Mouse (Mus musculus) heart, adult 2 months (tissue): ENCODE measurements around the gene Zc3h12d. TPM values are rescaled to one million over a fixed set of nuclear protein-coding genes. Genes with fewer than 3 reads are reported as not detected.
"Not testable (repeated sequence)": the region's sequence is repeated elsewhere in the genome, so short reads cannot be mapped to it uniquely, and the experiment has no call there.

Experiments
- DNase-seq, 2 experiments: peaks; one replicate each; pipeline ENCODE4 v3.0.0; 2021
- H3K27ac ChIP-seq: fragments of 200-600 bp; 2 replicates; pipeline ENCODE4 v1.8.1; 2022
- H3K27me3 ChIP-seq: fragments of 200-500 bp; 2 replicates; pipeline ENCODE4 v1.6.1; 2012; ENCODE audit warnings: mild to moderate bottlenecking, low read length, inconsistent platforms, mixed read lengths; ENCODE audit not compliant: control insufficient read depth, insufficient read depth
- H3K36me3 ChIP-seq: fragments of 200-500 bp; 2 replicates; pipeline ENCODE4 v1.6.1; 2012; ENCODE audit warnings: low read length, inconsistent platforms; ENCODE audit not compliant: control insufficient read depth, insufficient read depth
- H3K4me1 ChIP-seq: fragments of 200-500 bp; 2 replicates; pipeline ENCODE4 v1.6.1; 2011; ENCODE audit warnings: low read length; ENCODE audit not compliant: control insufficient read depth, insufficient read depth
- H3K4me3 ChIP-seq: fragments of 200-600 bp; 2 replicates; pipeline ENCODE4 v1.8.1; 2022
- H3K79me2 ChIP-seq: fragments of 200-500 bp; replicated peaks from 2 replicates; pipeline ENCODE4 v1.6.1; 2012; ENCODE audit warnings: mild to moderate bottlenecking, inconsistent platforms, low read length, moderate library complexity, mixed read lengths; ENCODE audit not compliant: control insufficient read depth, insufficient read depth
- H3K9ac ChIP-seq: fragments of 200-500 bp; 2 replicates; pipeline ENCODE4 v1.6.1; 2012; ENCODE audit warnings: low read depth, mild to moderate bottlenecking, control low read depth, inconsistent platforms, low read length, mixed read lengths
- CTCF ChIP-seq: fragments of 200-600 bp; IDR thresholded peaks from 2 replicates; pipeline ENCODE4 v1.8.1; 2022; ENCODE audit warnings: antibody characterized with exemption, mild to moderate bottlenecking, moderate library complexity
- EP300 ChIP-seq: fragments of 200-500 bp; IDR thresholded peaks from 2 replicates; pipeline ENCODE4 v1.6.1; 2011; ENCODE audit warnings: low read depth, low read length, control low read depth; ENCODE audit not compliant: insufficient read depth
- POLR2A ChIP-seq: fragments of 200-500 bp; IDR thresholded peaks from 2 replicates; pipeline ENCODE4 v1.6.1; 2011; ENCODE audit warnings: mild to moderate bottlenecking, low read depth, low read length, control low read depth; ENCODE audit not compliant: insufficient read depth
- WGBS: fragments of 180-500 bp; shearing (Covaris S2); methylation state at CpG from one replicate; pipeline ENCODE4 v1.1.7; 2018; 5-methylcytosine and 5-hydroxymethylcytosine counted together
- intact Hi-C: fragments of 180-260 bp; cut with DNase I; formaldehyde crosslinking; loops from one replicate; pipeline ENCODE4 v1.15.1; 2025
- polyA plus RNA-seq: library from polyadenylated mRNA; depleted of rRNA; stranded (reverse); fragments of >200 nt; gene quantifications from 2 replicates; pipeline ENCODE4 v1.2.3, GENCODE M21; 2012
- total RNA-seq, 2 experiments: library from RNA; stranded (reverse); gene quantifications; 2 replicates each; pipeline ENCODE4 v1.2.3; 2021

The Zc3h12d gene
- total and polyA plus RNA-seq, 3 experiments, result 0.21 to 0.35 (median 0.32) TPM

- peak; percentile 58 for TF ChIP-seq CTCF
- TF ChIP-seq POLR2A, result no peak
- TF ChIP-seq EP300, result no peak
- Histone ChIP-seq H3K79me2 (no peaks in the 10 kb centered on the region), H3K36me3 (no peaks in the 10 kb centered on the region), H3K27ac (no peak overlapping the region), H3K9ac (no peak overlapping the region), H3K27me3 (0 out of 2 replicates have a peak, but pooled peaks cover 1% of the 10 kb centered on the region), H3K4me3 (no peak overlapping the region), H3K4me1 (no peaks in the 10 kb centered on the region)
- DNase-seq, result peak in 1 of 2 experiments; percentile 34
- intact Hi-C loops, result no loop called here
- 55% methylated on average over 11 of the region's 11 CpGs for whole genome bisulfite sequencing
Observed at GRCm38 (mm10) chr10:7870571-7871315, 38.5 kb downstream of the Zc3h12d start.

GRCm38 (mm10) chr10:7871381-7872020, 39.2 kb downstream of the Zc3h12d start:
- no peaks in the 10 kb centered on the region for H3K79me2 ChIP-seq
- no peak overlapping the region for H3K27ac ChIP-seq
- intact Hi-C loops, result no loop called here
- no peak overlapping the region for H3K4me3 ChIP-seq
- no peaks in the 10 kb centered on the region for H3K36me3 ChIP-seq
- H3K9ac ChIP-seq, result no peak overlapping the region
- WGBS, result 88% methylated on average over 5 of the region's 5 CpGs
- no peaks in the 10 kb centered on the region for H3K4me1 ChIP-seq
- DNase-seq, result no peak
- TF ChIP-seq CTCF, result no peak
- no peak for TF ChIP-seq EP300
- 0 out of 2 replicates have a peak, but pooled peaks cover 1% of the 10 kb centered on the region for H3K27me3 ChIP-seq

GRCm38 (mm10) chr10:7874194-7874593, 41.9 kb downstream of the Zc3h12d start:
- intact Hi-C loops, result no loop called here
- Histone ChIP-seq H3K4me3 (no peak overlapping the region), H3K4me1 (no peaks in the 10 kb centered on the region), H3K27ac (no peak overlapping the region), H3K27me3 (no peaks in the 10 kb centered on the region), H3K79me2 (no peaks in the 10 kb centered on the region), H3K9ac (no peak overlapping the region), H3K36me3 (no peaks in the 10 kb centered on the region)
- TF ChIP-seq POLR2A, result no peak
- TF ChIP-seq CTCF, result no peak
- no peak for TF ChIP-seq EP300
- WGBS, result 56% methylated on average over 7 of the region's 7 CpGs
- DNase-seq, result no peak

- H3K4me1 ChIP-seq, H3K36me3 ChIP-seq, H3K4me3 ChIP-seq, H3K27ac ChIP-seq, H3K9ac ChIP-seq, H3K27me3 ChIP-seq, H3K79me2 ChIP-seq, DNase-seq: not testable (repeated sequence)
- intact Hi-C loops, result loop anchor here (10.0 kb wide), 2 partner anchors 215 to 835 kb away; no protein-coding TSS in a partner anchor
- WGBS, result 82% methylated on average over 3 of the region's 3 CpGs
Observed at GRCm38 (mm10) chr10:7880283-7880682, 48.0 kb downstream of the Zc3h12d start.

GRCm38 (mm10) chr10:7881971-7882370, 49.7 kb downstream of the Zc3h12d start:
- no peaks in the 10 kb centered on the region for H3K4me1 ChIP-seq
- intact Hi-C loops, result loop anchor here (10.0 kb wide), 2 partner anchors 213 to 833 kb away; no protein-coding TSS in a partner anchor
- no peak overlapping the region for H3K4me3 ChIP-seq
- H3K79me2 ChIP-seq, result no peaks in the 10 kb centered on the region
- no peaks in the 10 kb centered on the region for H3K36me3 ChIP-seq
- H3K9ac ChIP-seq, result no peak overlapping the region
- no peak for DNase-seq
- H3K27me3 ChIP-seq, result no peaks in the 10 kb centered on the region
- no peak for TF ChIP-seq EP300
- no peak for TF ChIP-seq CTCF
- no peak for TF ChIP-seq POLR2A
- H3K27ac ChIP-seq, result no peak overlapping the region
- 81% methylated on average over 3 of the region's 3 CpGs for WGBS

- Histone ChIP-seq H3K36me3 (no peaks in the 10 kb centered on the region), H3K79me2 (no peaks in the 10 kb centered on the region), H3K27me3 (no peaks in the 10 kb centered on the region), H3K9ac (no peak overlapping the region), H3K27ac (no peak overlapping the region), H3K4me1 (no peaks in the 10 kb centered on the region), H3K4me3 (no peak overlapping the region)
- intact Hi-C loops, result loop anchor here (1.0 to 10.0 kb wide), 5 partner anchors 73 to 831 kb away; no protein-coding TSS in a partner anchor
- WGBS, result 7% methylated on average over 5 of the region's 5 CpGs
- TF ChIP-seq POLR2A (no peak), EP300 (peak; percentile 90)
- peak; percentile 60 to 74 for DNase-seq
Observed at GRCm38 (mm10) chr10:7883524-7883923, 51.3 kb downstream of the Zc3h12d start.
